Mouse (Mus musculus) spleen, postnatal 4 days (tissue): ENCODE results near the gene Rapgefl1.
A peak's percentile ranks its signal among the peaks of the same experiment; 100 is the strongest.

Source experiments
- DNase-seq, 2 experiments: peaks; one replicate each; pipeline ENCODE4 v3.0.0; 2022; ENCODE audit warnings: low spot score in 2 of 2

Rapgefl1 gene

DNA sequence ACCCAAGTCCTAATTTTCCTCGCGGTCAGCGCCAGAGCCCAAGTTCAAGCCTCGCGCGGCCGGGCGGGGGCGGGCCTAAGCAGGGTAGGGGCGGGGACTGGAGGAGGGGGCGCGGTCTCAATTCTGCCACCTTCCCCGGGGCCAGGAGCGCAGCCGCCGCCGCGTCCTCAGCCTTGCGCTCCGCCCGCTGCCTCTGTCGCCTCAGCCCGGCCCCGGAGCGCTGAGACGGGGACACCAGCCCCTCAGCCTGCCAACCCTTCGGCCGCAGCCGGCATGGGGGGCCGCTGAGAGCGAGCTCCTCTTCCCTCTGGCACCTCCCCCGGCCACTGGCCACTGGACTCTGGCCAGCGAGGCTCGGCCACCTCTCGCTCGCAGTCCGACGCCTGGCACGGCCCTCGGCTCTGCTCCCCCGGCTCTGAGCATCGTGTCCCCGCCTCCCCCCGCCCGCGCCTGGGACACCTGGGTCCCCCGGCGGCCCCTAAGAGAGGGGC lies at the start of gene Rapgefl1:
Gene Rapgefl1, plus strand, starts transcription at position 135 of the 491 bp plus-strand sequence.
- peak; percentile 79 to 91 for DNase-seq

DNA sequence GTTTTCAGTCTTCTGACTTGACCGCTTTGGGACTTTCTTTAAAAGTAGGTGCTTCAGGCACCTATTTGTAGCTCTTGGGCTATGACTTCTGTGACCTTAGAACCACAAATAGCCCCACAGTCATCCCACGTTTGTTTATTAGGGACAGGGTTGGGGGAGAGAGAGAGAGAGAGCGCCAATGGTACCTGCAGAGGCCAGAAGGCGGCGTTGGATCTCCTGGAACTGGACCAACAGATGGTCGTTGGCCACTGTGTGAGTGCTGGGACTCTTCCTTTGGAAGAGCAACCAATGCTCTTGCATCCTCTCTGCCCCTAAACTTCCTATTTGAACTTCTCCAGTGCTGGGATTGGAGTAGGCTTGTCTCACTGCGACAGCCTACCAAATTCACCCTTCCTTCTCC lies 49.4 kb upstream of the Rapgefl1 start:
- DNase-seq, result no peak

DNA sequence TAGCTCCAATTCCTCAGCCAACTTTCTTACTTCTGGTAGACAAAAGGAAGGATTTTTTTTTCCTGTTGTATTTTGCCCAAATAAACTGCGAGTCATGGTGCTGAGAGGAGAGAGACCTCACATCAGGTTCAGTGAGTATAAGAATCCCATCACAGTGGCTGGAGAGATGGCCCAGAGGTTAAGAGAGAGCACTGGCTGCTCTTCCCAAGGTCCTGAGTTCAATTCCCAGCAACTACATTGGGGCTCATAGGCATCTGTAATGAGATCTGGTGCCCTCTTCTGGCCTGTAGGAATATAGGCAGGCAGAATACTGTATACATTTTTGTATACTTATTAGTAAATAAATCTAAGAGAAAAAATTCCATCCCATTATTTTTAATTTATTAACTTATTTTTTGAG lies 48.9 kb upstream of the Rapgefl1 start:
- DNase-seq, result no peak

DNA sequence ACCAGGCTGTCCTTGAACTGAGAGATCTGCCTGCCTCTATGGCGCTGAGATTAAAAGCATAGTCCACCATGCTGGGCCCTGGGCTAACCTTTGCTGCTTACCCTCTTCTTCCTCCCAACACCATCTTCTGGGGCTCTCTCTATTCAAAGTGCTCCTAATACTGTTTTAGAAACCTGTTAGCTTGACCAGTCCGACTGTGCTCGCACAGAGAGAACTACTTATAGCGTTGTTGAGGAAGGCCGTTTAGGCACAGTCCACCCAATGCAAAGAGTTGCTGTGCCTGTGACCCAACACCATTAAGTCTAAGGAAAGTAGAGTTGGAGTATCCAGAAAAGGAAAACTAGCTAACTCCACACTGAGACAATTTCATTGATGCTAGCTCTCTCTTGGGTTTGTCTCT lies 48.4 kb upstream of the Rapgefl1 start:
- no peak for DNase-seq

DNA sequence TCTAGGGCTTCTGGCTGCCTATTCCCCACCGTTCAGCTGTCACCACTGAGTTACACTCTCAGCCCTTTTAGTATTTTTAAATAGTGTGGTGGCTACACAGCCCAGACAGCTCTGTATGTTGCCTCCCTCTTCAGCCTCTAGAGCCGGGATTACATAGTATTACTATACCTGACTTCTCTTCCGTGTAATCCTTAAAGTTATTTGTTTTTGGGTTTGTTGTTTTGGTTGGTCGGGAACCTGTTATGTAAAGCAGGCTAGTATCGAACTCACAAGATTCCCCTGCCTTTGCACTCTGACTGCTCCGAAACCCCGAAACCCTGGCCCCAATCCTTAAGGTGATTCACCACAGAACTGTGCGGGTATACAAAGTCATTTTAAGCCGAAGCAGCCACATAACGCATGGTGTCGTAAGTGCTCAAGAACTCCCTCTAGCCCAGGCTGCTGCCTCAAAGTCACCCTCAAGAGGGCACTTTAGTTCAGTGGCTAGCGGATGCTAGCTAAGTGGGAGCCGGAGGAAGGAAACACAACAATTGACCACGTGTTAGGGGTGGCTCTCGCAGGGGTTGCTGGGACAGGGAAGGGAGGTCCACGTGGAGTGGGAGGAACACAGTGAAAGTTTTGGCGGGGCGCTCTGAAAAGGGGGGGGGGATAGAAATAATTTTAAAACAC lies 47.9 kb upstream of the Rapgefl1 start:
- peak; percentile 84 to 86 for DNase-seq

DNA sequence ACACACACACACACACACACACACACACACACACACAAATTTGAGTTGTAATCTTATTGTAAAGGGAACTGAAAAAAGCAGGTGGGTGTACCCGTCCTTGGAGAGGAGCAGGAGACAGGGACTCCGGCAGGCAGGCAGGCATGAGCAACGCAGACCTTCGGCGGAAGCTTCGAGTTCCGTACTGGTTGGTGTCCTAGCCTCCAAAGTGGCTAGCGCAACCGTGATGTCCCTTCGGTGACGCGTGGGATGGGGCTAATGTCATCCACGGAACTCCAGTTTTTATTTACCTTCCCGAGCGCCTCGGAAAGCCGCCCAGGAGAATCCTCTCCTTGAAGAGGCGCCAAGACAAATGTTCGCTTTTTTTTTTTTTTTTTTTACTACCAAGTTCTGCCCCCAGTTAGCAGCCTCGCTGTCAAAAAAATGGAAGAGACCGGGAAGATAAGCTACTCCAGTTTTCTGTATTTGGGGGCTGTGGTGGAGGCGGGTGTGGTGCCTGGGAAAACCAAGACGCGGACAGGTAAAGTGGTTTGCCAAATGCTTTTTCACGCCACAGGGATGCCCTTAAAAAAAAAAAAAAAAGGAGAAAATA lies 47.3 kb upstream of the Rapgefl1 start:
- DNase-seq, result no peak

DNA sequence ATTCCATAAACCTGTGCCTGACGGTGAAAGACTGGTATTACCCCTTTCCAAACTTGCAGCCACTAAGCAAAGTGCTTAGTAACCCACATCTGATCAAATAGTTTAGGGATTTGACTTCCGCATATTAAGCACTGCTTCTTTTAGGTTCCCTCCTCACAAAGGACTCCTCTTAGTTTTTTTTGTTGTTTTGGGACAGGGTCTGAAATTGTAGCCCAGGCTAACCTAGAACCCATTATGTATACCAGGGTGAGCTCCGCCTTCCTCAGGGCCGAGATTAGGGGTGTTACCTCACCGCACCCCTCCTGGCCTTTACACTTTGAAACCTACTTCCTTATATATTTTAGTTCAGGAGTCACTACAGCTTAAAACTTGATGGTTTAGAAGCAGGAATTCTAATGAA lies 46.8 kb upstream of the Rapgefl1 start:
- DNase-seq, result no peak

DNA sequence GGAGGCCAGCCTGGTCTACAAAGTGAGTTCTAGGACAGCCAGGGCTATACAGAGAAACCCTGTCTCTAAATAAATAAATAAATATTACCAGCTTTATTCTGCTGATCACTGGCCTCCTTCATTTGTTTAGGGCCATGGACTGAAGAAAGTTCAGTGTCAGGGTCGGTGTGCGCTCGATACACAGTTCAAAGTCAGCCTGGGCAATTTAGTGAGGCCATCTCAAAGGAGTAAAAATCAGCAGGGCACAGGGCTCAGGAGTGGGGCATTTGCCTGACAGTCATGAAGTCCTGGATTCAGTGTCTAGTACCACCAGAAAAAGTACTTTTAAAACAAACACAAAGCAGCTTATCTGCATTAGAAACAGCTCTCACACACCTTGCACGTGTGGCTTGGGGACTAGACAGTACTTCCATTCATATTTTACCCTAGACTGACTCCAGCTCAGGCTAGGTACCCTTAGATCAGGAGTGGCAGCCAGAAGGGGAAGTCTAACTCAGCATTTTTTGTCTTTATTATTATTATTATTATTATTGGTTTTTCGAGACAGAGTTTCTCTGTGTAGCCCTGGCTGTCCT lies 45.9 kb upstream of the Rapgefl1 start:
- DNase-seq, result no peak

DNA sequence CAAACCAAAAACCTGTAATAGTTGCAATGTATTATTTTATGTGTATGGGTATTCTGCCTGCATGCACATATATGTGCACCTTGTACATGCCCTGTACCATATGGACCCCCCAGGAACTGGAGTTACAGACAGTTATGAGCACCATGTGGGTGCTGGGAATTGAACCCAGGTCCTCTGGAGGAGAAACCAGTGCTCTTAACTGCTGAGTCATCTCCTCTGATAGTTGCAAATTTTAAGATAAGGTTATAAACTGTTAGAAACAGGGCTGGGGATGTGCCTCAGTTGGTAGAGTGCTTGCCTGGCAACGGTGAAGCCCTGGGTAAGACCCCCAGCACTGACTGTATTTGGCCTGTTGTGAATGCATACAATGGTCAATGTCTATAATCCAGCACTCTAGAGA lies 45.1 kb upstream of the Rapgefl1 start:
- DNase-seq, result no peak

DNA sequence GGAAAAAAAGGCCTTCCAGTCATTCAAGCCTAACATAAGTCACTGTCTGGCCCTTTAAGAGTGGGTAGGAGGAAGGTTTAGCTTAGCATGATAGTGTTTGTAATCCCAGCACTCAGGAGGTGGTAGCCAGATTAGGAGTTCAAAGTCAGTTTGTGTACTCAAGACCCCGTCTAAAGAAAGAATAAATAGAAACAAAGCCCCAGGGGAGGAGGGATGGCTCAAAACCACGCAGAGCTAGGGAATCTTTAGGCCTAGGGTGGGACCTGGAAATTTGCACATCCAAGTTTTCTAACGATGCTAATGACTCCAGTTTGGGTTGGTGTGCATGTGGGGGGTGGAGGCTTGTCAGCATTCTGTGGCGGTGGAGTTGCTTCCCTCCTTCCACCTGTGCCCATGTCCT lies 44.5 kb upstream of the Rapgefl1 start:
- DNase-seq, result no peak

DNA sequence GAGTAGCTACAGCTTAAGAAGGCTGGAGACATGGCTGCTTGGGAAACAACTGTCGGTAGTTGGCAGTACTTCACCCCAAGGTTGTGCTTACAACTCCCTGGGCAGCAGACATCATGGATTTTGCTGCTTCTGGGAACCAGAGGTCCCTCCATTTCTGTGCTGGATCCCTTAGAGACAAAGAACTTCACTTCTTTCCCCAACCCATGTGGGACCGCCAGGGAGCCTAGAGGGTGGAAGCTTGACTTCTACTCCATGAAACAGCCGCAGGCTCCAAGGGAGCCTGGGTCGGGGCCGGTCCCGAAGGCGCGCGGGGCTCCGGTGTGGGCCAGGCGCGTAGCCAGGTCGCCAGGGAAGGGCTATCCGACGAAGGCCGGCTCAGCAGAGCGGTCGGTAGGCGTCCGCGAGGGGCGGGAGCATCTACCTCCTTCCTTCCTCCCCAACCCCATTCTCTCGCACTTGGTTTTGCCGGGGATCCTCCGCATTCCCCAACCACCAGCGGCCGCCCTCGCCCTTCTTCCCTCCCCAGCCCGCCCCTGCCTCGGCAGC lies 42.0 kb upstream of the Rapgefl1 start:
- peak in 1 of 2 experiments; percentile 86 for DNase-seq

DNA sequence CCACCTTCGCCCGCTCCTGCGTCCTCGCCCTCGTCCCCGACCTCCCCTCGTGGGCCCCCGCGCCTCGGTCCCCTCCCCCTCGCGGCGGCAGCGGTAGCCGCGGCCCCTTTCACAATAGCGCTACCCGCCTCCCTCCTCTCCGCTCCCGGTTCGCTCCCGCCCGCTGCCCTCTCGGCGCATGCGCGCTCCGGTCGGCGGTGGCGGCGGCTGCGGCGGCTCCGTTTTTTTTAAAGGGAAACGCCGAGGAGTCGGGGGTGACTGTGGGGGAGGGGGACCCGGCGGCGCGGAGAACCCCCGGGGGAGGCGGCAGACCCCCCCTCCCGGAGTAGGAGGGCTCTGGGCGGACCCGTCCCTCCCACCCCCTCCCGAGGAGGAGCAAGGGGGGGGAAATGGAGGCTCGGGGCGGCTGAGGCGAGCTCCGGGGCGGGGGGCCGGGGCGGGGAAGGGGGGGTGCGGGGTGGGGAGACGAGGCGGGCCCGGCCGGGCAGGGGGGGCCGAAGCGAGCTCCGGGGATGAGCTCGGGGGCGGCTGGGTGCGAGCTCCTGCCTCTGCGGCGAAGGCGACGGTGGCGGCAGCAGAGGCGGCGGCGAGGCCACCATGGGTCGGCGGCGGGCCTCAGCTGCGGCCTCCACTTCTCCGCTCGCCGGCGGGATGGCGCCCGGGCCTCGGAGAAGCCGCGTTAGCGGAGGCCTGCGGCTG lies 41.4 kb upstream of the Rapgefl1 start, which contains the start of gene Msl1:
Gene Msl1, plus strand, starts transcription at position 502 of the 699 bp plus-strand sequence.
- peak; percentile 88 to 95 for DNase-seq

DNA sequence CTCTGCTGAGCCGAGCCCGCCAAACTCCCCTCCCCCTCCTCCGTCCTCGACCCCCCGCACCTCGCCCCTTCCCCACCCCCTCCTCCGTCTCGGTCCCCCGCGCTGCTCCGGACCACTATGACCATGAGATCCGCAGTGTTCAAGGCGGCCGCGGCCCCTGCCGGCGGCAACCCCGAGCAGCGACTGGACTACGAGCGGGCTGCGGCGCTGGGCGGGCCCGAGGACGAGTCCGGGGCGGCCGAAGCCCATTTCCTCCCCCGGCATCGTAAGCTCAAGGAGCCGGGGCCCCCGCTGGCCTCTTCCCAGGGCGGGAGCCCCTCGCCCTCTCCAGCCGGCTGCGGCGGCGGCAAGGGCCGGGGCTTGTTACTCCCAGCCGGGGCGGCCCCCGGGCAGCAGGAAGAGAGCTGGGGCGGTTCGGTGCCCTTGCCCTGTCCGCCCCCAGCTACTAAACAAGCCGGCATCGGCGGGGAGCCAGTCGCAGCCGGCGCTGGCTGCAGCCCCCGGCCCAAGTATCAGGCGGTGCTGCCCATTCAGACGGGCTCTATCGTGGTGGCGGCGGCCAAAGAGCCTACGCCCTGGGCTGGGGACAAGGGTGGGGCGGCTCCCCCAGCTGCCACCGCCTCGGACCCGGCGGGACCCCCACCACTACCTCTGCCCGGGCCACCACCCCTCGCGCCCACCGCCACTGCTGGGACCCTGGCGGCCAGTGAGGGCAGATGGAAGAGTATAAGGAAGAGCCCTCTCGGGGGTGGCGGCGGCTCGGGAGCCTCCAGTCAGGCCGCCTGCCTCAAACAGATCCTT lies 40.7 kb upstream of the Rapgefl1 start:
- DNase-seq, result peak; percentile 66 to 87

DNA sequence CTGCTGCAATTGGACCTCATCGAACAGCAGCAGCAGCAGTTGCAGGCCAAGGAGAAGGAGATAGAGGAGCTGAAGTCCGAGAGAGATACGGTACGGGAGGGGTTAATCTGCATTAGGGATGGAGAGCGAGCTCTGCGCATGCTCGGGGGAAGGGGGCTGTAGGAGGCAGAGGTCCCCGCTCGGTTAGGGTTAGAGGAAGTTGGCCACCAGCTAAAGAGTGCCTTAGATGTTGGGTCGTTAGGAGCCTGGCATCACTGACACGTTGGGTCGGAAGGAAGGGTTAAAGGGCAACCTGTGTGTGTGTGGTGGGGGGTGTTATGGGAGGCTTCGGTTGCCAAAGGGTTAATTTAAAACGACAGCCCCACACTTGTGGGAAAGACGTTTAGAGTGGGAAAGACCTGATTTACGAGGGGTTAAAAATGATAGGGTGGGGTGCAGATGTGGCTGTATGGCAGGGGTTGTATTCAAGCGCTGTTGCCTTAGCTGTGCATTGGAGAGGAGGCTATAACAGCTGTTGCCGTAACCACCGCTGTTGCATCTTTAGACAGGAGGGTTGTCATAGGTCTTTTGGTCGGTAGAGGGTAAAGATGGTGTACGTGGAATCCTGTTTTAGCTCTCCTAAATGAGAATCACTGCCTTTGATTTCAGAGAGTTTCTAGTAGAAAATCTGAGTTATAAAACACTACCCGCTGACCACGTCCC lies 39.9 kb upstream of the Rapgefl1 start:
- DNase-seq, result peak; percentile 66 to 85

DNA sequence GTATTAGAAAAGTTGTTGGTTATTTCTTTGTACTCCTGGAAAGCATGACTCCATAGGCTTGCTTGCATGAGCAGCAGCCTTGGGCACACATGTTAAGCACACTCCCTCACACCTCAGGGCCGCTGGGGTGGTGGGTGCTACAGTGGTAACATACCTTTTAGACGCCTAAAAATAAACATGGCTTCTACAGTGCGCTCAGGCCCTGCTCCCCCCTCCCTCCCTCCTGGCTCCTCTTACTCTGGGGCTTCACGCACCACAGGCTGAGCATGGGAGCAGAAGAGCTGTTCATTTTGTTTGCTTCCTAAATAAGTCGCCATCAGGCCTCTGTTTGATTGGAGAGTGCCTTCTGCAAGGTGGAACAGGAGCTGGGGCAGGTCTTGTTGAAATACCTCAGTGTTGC lies 39.3 kb upstream of the Rapgefl1 start:
- DNase-seq, result no peak

DNA sequence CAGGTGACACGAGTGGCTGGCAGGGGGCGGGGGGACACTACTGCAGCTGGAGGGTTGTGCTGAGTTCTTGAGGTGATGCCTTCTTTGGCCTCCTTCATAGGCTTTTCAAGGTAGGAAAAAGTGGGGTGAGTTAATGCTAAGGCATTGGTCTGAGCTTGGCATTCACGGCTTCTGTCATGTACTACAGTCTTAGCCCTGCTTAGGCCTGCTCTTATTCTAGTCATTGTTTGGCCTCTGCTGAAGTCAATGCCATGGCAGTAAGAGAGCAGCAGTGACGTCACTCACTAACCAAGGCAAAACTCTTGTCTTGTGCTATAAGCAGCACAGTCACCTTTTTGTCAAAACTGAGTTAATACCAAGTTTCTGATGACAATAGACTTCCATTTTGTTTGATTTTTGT lies 38.7 kb upstream of the Rapgefl1 start:
- no peak for DNase-seq

DNA sequence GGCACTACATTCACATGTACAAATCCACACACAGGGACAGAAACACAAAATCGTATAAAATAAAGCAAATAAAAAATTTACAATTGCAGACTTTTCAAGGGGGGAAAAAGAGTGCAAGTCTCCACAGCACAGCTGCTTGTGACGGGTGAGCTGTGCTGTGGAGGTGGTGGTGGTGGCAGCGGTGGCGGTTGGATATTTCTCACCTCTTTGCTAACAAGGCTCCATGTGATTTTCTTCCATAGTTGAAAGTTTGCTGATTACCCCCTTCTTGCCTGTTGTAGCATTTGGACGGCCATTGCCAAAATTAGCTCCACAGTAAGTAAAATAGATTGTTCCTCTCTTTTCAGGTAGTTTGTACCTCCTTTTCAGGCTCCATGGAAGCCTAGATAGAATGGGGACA lies 32.0 kb upstream of the Rapgefl1 start, which contains the start of gene Casc3:
Gene Casc3, plus strand, starts transcription at position 301 of the 400 bp plus-strand sequence.
- DNase-seq, result no peak

DNA sequence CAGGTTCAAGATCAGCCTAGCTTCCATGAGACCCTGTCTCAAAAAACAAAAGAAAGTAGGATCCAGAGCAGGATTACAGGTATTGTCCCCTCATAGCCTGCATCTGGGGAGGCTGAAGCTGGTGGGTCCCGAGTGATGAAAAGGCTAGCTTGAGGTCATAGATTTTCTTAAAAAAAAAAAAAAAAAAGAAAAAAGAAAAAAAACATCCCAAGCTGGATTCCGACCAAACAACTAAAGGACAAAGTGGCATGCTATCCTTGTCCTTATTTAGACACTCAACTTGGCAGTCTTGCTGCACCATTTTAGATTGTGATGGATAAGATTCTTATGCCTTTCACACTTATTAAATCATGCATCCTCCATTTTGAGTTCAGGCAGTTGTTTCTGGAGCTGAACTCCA lies 28.2 kb upstream of the Rapgefl1 start:
- DNase-seq, result no peak

DNA sequence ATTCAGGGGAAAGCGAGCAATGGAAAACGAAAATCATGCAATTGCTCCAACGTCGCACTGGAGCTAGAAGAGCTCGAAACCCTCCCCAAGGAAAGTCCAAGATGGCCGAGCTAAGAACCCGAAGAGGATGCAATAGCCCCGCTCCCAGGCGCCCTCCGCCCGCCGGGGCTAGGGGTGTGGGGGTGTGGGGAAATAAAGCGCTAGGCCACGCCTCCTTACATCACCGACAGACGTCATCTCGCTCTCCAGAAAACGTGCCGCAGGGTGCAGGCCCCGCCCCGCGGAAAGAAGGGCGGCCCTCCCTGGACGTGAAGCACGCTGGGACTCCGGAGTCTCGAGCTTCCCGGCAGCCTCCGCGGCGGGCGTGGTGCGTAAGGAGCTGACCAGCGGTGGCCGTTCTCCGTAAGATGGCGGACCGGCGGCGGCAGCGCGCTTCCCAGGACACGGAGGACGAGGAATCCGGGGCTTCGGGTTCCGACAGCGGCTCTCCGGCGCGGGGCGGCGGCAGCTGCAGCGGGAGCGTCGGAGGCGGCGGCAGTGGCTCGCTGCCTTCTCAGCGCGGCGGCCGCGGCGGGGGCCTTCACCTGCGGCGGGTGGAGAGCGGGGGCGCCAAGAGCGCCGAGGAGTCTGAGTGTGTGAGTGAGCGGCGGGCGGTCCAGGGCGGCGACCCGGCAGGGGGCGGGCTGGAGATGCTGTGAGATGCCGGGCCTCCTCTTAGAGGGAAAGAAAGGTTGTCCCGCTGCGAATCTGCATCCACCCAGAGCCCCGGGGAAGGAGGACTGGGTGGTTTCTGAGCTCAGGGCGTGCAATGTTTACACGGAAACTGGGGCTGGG lies 26.9 kb upstream of the Rapgefl1 start:
- peak; percentile 98 for DNase-seq

DNA sequence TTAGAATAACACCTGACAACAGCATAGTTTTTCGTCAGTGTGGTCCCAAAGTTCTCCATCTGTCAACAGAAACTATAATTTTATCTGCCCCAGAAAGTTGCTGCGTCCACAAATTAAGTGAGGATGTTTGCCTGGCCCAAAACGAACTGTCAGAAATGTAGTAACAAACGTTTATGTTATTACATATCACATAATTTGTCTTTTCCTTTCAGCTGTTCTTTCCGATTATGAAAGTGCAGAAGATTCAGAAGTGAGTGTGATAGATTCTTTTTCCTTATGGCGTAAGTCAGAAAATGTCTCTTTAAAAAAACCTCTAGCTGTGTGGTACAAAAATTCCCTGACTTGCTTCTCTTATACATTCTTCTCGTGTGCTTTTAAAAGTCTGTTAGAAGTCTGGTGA lies 25.9 kb upstream of the Rapgefl1 start:
- DNase-seq, result no peak
